Mouse (Mus musculus): ENCODE data around the gene Mark1.

The Mark1 gene

GRCm38 (mm10) chr1:184886160-184886559 lies 113.2 kb downstream of the Mark1 start:
- DNase-seq (ENCODE audit: low spot score): no peak

- peak; percentile 85 for DNase-seq (ENCODE audit: low spot score)
Observed at GRCm38 (mm10) chr1:184882281-184883268, 116.8 kb downstream of the Mark1 start, which contains the start of gene C130074G19Rik. TSS of gene C130074G19Rik (minus strand) at chr1:184883218.

- no peak for DNase-seq (ENCODE audit: low spot score)
Observed at GRCm38 (mm10) chr1:184881861-184882260, 117.5 kb downstream of the Mark1 start.

GRCm38 (mm10) chr1:184881211-184881610 lies 118.2 kb downstream of the Mark1 start:
- no peak for DNase-seq (ENCODE audit: low spot score)

- DNase-seq (ENCODE audit: low spot score): no peak
Observed at GRCm38 (mm10) chr1:184878860-184879259, 120.5 kb downstream of the Mark1 start.

GRCm38 (mm10) chr1:184877306-184877705 lies 122.1 kb downstream of the Mark1 start:
- DNase-seq (ENCODE audit: low spot score): no peak

GRCm38 (mm10) chr1:184873910-184874309 lies 125.5 kb downstream of the Mark1 start:
- no peak for DNase-seq (ENCODE audit: low spot score)

GRCm38 (mm10) chr1:184872069-184872819 lies 127.1 kb downstream of the Mark1 start:
- no peak for DNase-seq (ENCODE audit: low spot score)

- no peak for DNase-seq (ENCODE audit: low spot score)
Observed at GRCm38 (mm10) chr1:184871506-184871905, 127.9 kb downstream of the Mark1 start.

- DNase-seq (ENCODE audit: low spot score): no peak
Observed at GRCm38 (mm10) chr1:184870646-184871385, 128.6 kb downstream of the Mark1 start.

- peak; percentile 75 for DNase-seq (ENCODE audit: low spot score)
Observed at GRCm38 (mm10) chr1:184869939-184870565, 129.3 kb downstream of the Mark1 start.

- no peak for DNase-seq (ENCODE audit: low spot score)
Observed at GRCm38 (mm10) chr1:184867640-184868120, 131.7 kb downstream of the Mark1 start.

GRCm38 (mm10) chr1:184864381-184864801 lies 135.0 kb downstream of the Mark1 start:
- peak; percentile 58 for DNase-seq (ENCODE audit: low spot score)

GRCm38 (mm10) chr1:184862636-184863035 lies 136.7 kb downstream of the Mark1 start:
- no peak for DNase-seq (ENCODE audit: low spot score)

GRCm38 (mm10) chr1:184861551-184861950 lies 137.8 kb downstream of the Mark1 start:
- DNase-seq (ENCODE audit: low spot score): no peak

- DNase-seq (ENCODE audit: low spot score): peak; percentile 60
Observed at GRCm38 (mm10) chr1:184860276-184860675, 139.1 kb downstream of the Mark1 start.

GRCm38 (mm10) chr1:184858253-184858652 lies 141.1 kb downstream of the Mark1 start:
- DNase-seq (ENCODE audit: low spot score): peak; percentile 57

GRCm38 (mm10) chr1:184857216-184857615 lies 142.2 kb downstream of the Mark1 start:
- DNase-seq (ENCODE audit: low spot score): no peak

- DNase-seq (ENCODE audit: low spot score): no peak
Observed at GRCm38 (mm10) chr1:184853922-184854321, 145.4 kb downstream of the Mark1 start.

- peak; percentile 92 for DNase-seq (ENCODE audit: low spot score)
Observed at GRCm38 (mm10) chr1:184853339-184853738, 146.0 kb downstream of the Mark1 start.

All from lung, postnatal 25 days (tissue).